In the genomic region with DNA sequence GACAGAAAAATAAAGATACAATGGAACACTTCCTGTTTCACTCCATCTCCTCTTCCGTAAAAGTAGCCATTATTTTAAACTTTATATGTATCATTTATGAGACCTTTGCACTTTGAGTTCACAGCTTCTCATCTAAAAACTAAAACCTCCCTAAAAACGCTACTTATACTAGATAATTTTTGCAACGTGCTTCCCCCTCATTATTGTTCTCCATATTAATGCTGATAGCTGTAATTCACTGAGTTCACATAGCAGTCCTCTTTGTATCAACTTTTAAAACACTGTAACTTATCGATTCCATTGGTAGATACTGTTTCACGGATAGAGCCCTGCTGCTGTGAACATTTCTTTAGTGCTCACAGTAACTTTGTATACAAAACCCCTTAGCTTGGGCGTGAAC, we compare ENCODE assay signal across 8 mouse cellular contexts. TPM values are rescaled to one million over a fixed set of nuclear protein-coding genes. Genes with fewer than 3 reads are reported as not detected.
DNase-seq lines count a peak whose midpoint lies in the region; ATAC-seq and TF ChIP-seq lines count a peak whose summit lies in the region.

No protein-coding gene starts in this region.

- H3K36me3 ChIP-seq in kidney, adult 2 months (ENCODE audit: control insufficient read depth, insufficient read depth, low read length): no peaks in the 10 kb centered on the region
- no peaks in the 10 kb centered on the region for H3K36me3 ChIP-seq in hindbrain, embryonic 15.5 days
- H3K36me3 ChIP-seq in midbrain, embryonic 15.5 days (replicated peaks): no peaks in the 10 kb centered on the region

- TF ChIP-seq POLR2A in kidney, adult 2 months (IDR thresholded peaks at IDR 0.05; ENCODE audit: low read depth, low read length): no peak

- peak overlapping the region; percentile 66 for H3K4me3 ChIP-seq in kidney, adult 2 months (ENCODE audit: insufficient read depth, low read depth, low read length)
- H3K4me3 ChIP-seq in brown adipose tissue, adult 24 weeks (ENCODE audit: insufficient read depth, low read depth, low read length): peak overlapping the region; percentile 96
- peak overlapping the region; percentile 84 for H3K4me3 ChIP-seq in hindbrain, embryonic 15.5 days
- H3K4me3 ChIP-seq in midbrain, embryonic 15.5 days: peak overlapping the region; percentile 85

- no peak for DNase-seq in kidney, adult 2 months
- DNase-seq in kidney, adult 18-20 months: no peak
- no peak for DNase-seq in retina, postnatal 1 day
- no peak for DNase-seq in thymus, adult 18-20 months
- no peak for DNase-seq in frontal cortex, postnatal 36 days (ENCODE audit: low spot score in 2 of 2)

- H3K9ac ChIP-seq in hindbrain, embryonic 15.5 days: peak overlapping the region; percentile 74
- H3K9ac ChIP-seq in midbrain, embryonic 15.5 days: peak overlapping the region; percentile 88

- under 1% methylated on average over 6 of the region's 6 CpGs for WGBS in kidney, adult 2 months
- 17% methylated on average over 6 of the region's 6 CpGs for WGBS in hindbrain, embryonic 15.5 days
- WGBS in midbrain, embryonic 15.5 days: 13% methylated on average over 6 of the region's 6 CpGs

- H3K4me2 ChIP-seq in hindbrain, embryonic 15.5 days: peak overlapping the region; percentile 80
- H3K4me2 ChIP-seq in midbrain, embryonic 15.5 days: peak overlapping the region; percentile 74

- H3K27ac ChIP-seq in kidney, adult 2 months (ENCODE audit: insufficient read depth, low read depth, low read length): peak overlapping the region; percentile 84
- H3K27ac ChIP-seq in brown adipose tissue, adult 24 weeks (replicated peaks; ENCODE audit: low read depth, low read length): peak overlapping the region; percentile 98
- H3K27ac ChIP-seq in hindbrain, embryonic 15.5 days (replicated peaks): peak overlapping the region; percentile 99
- peak overlapping the region; percentile 99 for H3K27ac ChIP-seq in midbrain, embryonic 15.5 days

- no peaks in the 10 kb centered on the region for H3K27me3 ChIP-seq in kidney, adult 2 months (replicated peaks; ENCODE audit: control insufficient read depth, insufficient read depth, low read length)
- no peaks in the 10 kb centered on the region for H3K27me3 ChIP-seq in hindbrain, embryonic 15.5 days
- no peaks in the 10 kb centered on the region for H3K27me3 ChIP-seq in midbrain, embryonic 15.5 days (replicated peaks)

- ATAC-seq in hindbrain, embryonic 15.5 days (ENCODE audit: low FRiP score, low read depth): no peak
- ATAC-seq in midbrain, embryonic 15.5 days (replicated peaks): no peak

- no peaks in the 10 kb centered on the region for H3K9me3 ChIP-seq in hindbrain, embryonic 15.5 days
- H3K9me3 ChIP-seq in midbrain, embryonic 15.5 days: no peaks in the 10 kb centered on the region

- TF ChIP-seq CTCF in kidney, adult 2 months (conservative IDR thresholded peaks at IDR 0.05; ENCODE audit: insufficient read depth, insufficient read length, low read depth, low read length): no peak

- peaks cover 6% of the 10 kb centered on the region; the same call in 1 of the 2 replicates for H3K4me1 ChIP-seq in kidney, adult 2 months (ENCODE audit: control insufficient read depth, insufficient read depth, low read length)
- H3K4me1 ChIP-seq in brown adipose tissue, adult 24 weeks (ENCODE audit: control insufficient read depth, insufficient read depth, insufficient read length, low read length): no peaks in the 10 kb centered on the region
- H3K4me1 ChIP-seq in hindbrain, embryonic 15.5 days (replicated peaks): peaks cover 33% of the 10 kb centered on the region
- peaks cover 31% of the 10 kb centered on the region for H3K4me1 ChIP-seq in midbrain, embryonic 15.5 days

RNA-seq across cellular contexts. Expression of a gene that starts 1.1 kb away (rescaled TPM):
- polyA plus RNA-seq in kidney, adult 2 months (2012; rRNA removed): 6.3 and 10.9 TPM in 2 replicates
- 109 and 112 TPM in 2 replicates for polyA plus RNA-seq in brown adipose tissue, adult 24 weeks (2012; ENCODE audit: insufficient read depth, insufficient read length, missing spikeins)
- 240 and 244 TPM in 2 replicates for polyA plus RNA-seq in hindbrain, embryonic 15.5 days (2015; fragmentation: Nextera tagmentation; extraction: Ambion mirVana)
- 225 and 229 TPM in 2 replicates for polyA plus RNA-seq in midbrain, embryonic 15.5 days (2015; fragmentation: Nextera tagmentation; extraction: Ambion mirVana)
